Mouse (Mus musculus) ES-Bruce4 (cell line): ENCODE results near the gene Ppme1. TPM values are rescaled to one million over a fixed set of nuclear protein-coding genes. Genes with fewer than 3 reads are reported as not detected.

Experiments used
- H3K27ac ChIP-seq: 2 replicates; pipeline ENCODE4 v1.5.1; 2012; ENCODE audit warnings: low read length, inconsistent platforms; ENCODE audit not compliant: insufficient read depth
- H3K27me3 ChIP-seq: 2 replicates; pipeline ENCODE4 v1.6.1; 2012; ENCODE audit warnings: mild to moderate bottlenecking, low read length, inconsistent platforms; ENCODE audit not compliant: control insufficient read depth, poor library complexity, insufficient read depth, severe bottlenecking
- H3K36me3 ChIP-seq: 2 replicates; pipeline ENCODE4 v1.6.1; 2012; ENCODE audit warnings: inconsistent platforms, mild to moderate bottlenecking, low read length, moderate library complexity; ENCODE audit not compliant: control insufficient read depth, poor library complexity, insufficient read depth, severe bottlenecking
- H3K4me1 ChIP-seq: one replicate; pipeline ENCODE4 v1.8.1; 2011; ENCODE audit warnings: low read length; ENCODE audit not compliant: control insufficient read depth, insufficient read depth
- H3K4me3 ChIP-seq: 2 replicates; pipeline ENCODE4 v1.5.1; 2011; ENCODE audit warnings: low read depth, mild to moderate bottlenecking, low read length
- H3K9ac ChIP-seq: 2 replicates; pipeline ENCODE4 v1.6.1; 2012; ENCODE audit warnings: low read depth, mild to moderate bottlenecking, inconsistent platforms; ENCODE audit not compliant: poor library complexity, severe bottlenecking
- H3K9me3 ChIP-seq: replicated peaks from 2 replicates; pipeline ENCODE4 v1.6.1; 2012; ENCODE audit warnings: mild to moderate bottlenecking, low read length, inconsistent platforms; ENCODE audit not compliant: control insufficient read depth, poor library complexity, insufficient read depth, severe bottlenecking
- CTCF ChIP-seq: IDR thresholded peaks from one replicate; pipeline ENCODE4 v1.8.1; 2011; ENCODE audit warnings: low read depth, low read length
- EP300 ChIP-seq: IDR thresholded peaks from 2 replicates; pipeline ENCODE4 v1.6.1; 2011; ENCODE audit warnings: low read depth, low read length; ENCODE audit not compliant: insufficient read depth
- POLR2A ChIP-seq: IDR thresholded peaks from one replicate; pipeline ENCODE4 v1.8.1; 2011; ENCODE audit warnings: low read length; ENCODE audit not compliant: insufficient read depth
- polyA plus RNA-seq: library from polyadenylated mRNA; stranded (reverse); fragments of >200 nt; gene quantifications from 2 replicates; pipeline ENCODE4 v1.2.4, GENCODE M21; 2011; ENCODE audit warnings: low read depth; ENCODE audit not compliant: missing spikeins, insufficient read depth, insufficient read length

The Ppme1 gene
- polyA plus RNA-seq, 1 experiment: 46.7 TPM

DNA sequence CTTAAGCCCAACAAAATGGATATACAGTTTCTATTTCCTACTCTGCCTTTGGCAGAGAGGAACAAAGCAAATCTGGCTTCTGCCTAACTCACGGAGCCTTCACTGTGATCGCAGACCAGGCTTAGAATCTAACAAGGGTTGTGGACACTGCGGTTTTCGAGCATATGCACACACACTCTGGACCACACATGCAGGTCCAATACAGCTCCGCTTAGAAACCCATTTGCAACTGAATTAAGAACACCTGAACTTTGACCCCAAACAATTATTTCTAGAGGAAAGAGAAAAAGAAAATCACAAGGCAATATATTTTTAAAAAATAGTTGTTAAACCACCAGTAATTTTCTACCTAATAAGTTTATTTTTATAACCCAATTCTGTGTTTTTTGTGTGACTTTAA lies 15.8 kb downstream of the Ppme1 start:
- Histone ChIP-seq H3K27ac (no peak overlapping the region), H3K9ac (no peak overlapping the region)
- TF ChIP-seq EP300 (no peak), CTCF (no peak), POLR2A (no peak)

DNA sequence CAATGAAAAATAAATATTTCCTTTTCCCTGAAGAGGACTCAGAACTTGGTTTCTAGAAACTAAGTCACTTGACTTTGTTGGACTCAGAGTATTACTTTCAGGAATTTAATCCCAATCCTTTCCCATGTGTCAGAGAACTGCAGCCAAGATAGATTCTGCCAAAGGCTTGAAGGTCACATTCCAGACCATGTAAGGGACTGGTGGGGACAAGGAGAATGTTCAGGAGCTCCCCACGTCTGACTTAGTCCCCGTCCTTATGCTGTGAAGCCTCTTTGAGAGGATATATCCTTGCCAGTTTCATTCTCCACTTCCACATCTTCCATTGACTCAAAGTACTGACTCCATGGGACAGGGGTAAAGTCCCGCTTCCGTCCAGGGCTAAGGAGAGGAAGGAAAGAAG lies 17.1 kb downstream of the Ppme1 start:
- no peak overlapping the region for H3K9ac ChIP-seq
- no peak overlapping the region for H3K27ac ChIP-seq
- H3K27me3 ChIP-seq: no peaks in the 10 kb centered on the region
- no peak overlapping the region for H3K4me3 ChIP-seq
- H3K4me1 ChIP-seq: no peaks in the 10 kb centered on the region
- no peaks in the 10 kb centered on the region for H3K9me3 ChIP-seq
- no peak for TF ChIP-seq EP300
- H3K36me3 ChIP-seq: no peaks in the 10 kb centered on the region

More for the DNA sequence above, 15.8 kb downstream of the Ppme1 start:
- Histone ChIP-seq H3K36me3 (no peaks in the 10 kb centered on the region), H3K9me3 (no peaks in the 10 kb centered on the region), H3K27me3 (no peaks in the 10 kb centered on the region), H3K4me1 (no peaks in the 10 kb centered on the region), H3K4me3 (no peak overlapping the region)

DNA sequence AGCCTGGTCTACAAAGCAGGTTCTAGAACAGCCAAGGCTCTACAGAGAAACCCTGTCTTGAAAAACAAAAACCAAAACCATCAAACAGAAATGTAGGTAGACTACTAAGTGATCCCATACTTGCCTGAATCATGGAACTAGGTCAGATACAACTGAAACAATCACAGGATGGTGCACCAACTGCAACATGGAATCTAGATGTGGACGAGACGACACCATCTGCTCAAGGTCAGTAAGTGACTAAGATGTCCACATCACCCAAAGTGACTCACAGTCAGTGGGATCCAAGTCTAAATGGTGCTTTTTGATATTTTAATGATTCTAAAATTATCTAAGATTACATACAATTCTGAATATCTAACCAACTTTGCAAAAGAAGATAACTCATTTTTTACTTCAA lies 36.2 kb downstream of the Ppme1 start:
- no peaks in the 10 kb centered on the region for H3K4me1 ChIP-seq
- H3K27me3 ChIP-seq: no peaks in the 10 kb centered on the region
- H3K9me3 ChIP-seq: no peaks in the 10 kb centered on the region
- no peak overlapping the region for H3K9ac ChIP-seq
- TF ChIP-seq EP300 (no peak), POLR2A (no peak), CTCF (no peak)
- H3K36me3 ChIP-seq: peaks cover 10% of the 10 kb centered on the region
- H3K27ac ChIP-seq: no peak overlapping the region
- H3K4me3 ChIP-seq: no peak overlapping the region

DNA sequence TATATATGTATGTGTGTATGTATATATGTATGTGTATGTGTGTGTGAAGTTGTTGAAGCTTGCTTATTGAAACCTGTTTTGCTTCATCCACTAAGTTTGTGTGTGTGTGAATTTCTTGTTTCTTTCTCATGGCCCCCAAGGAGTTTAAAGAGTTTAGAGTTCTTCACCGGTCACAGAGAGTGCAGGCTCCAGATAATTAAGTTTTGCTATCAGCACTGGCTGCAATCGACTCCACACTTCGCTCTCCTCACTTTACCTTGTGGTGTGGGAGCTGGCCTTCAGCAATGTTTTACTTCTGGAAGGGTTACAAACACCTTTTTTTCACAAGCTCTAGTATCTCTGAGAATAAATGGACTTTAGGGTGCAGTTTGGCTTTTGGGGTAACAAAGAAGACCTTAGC lies 40.8 kb downstream of the Ppme1 start:
- Histone ChIP-seq H3K9me3 (no peaks in the 10 kb centered on the region), H3K36me3 (peaks cover 7% of the 10 kb centered on the region), H3K27ac (no peak overlapping the region), H3K4me3 (no peak overlapping the region), H3K27me3 (no peaks in the 10 kb centered on the region), H3K9ac (no peak overlapping the region), H3K4me1 (no peaks in the 10 kb centered on the region)
- TF ChIP-seq POLR2A: no peak
- no peak for TF ChIP-seq EP300

DNA sequence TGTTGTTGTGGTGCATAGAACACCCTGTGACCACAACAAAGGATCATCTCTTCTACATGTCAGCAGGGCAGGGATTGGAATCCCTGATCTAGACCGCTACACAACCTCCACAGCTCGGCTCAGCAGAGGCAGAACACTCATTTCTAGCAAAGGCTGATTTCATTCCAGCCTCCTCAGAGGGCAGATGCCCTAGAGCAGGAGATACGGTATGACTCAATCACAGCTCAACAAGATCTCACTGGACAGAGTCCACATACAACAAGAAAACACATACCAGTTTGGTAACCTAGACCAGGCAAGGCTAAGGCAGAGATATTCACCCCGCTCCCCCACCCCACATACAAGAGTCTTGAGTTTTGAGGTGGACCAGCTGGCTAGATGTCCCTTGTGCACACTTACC lies 43.5 kb downstream of the Ppme1 start:
- no peak for TF ChIP-seq CTCF
- no peak for TF ChIP-seq POLR2A
- no peak for TF ChIP-seq EP300

DNA sequence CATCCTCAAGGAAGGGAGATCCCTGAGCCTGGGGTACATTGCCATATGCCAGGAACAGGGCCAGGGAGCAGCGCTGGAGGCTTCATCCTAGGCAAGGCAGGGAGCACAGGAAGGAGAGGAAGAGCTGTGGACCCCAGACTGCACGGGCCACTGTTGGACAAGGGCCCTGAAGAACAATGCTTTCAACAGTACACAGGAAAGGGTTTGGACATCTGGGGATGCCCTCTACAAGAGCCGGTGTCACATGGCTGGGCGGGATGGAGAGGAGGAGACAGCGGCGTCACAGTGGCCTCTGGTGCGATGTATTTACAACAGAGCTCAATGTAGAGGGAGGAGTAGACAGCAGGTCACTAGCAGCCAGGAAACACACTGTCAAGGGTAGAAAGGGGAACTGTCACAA lies 44.6 kb downstream of the Ppme1 start:
- Histone ChIP-seq H3K27me3 (no peaks in the 10 kb centered on the region), H3K9me3 (no peaks in the 10 kb centered on the region), H3K9ac (no peak overlapping the region), H3K4me3 (no peak overlapping the region), H3K27ac (no peak overlapping the region), H3K36me3 (no peaks in the 10 kb centered on the region; the same call in 1 of the 2 replicates), H3K4me1 (no peaks in the 10 kb centered on the region)
- no peak for TF ChIP-seq EP300
- TF ChIP-seq POLR2A: no peak
- no peak for TF ChIP-seq CTCF

More for the DNA sequence above, 43.5 kb downstream of the Ppme1 start:
- Histone ChIP-seq H3K4me1 (no peaks in the 10 kb centered on the region), H3K27ac (no peak overlapping the region), H3K9ac (no peak overlapping the region), H3K9me3 (no peaks in the 10 kb centered on the region), H3K27me3 (no peaks in the 10 kb centered on the region), H3K4me3 (no peak overlapping the region), H3K36me3 (no peaks in the 10 kb centered on the region; the same call in 1 of the 2 replicates)

DNA sequence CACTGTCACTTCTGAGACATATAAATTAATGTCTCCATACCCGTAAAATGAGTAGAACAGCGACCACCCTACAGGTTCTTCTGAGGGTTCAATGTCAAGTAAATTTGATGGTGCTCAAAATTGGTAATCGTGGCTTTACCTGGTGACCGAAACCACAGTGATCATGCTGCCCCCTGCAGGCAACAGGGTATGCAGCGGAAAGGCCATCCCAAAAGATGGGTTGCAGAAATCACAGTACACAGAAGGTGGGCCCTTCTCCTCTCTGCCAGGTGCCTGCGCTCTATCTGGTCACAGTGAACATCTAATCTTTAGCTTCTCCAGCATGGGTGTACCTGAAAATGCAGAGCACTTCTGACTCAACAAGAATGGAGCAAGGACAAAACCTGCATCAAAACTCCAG lies 46.6 kb downstream of the Ppme1 start:
- Histone ChIP-seq H3K4me3 (no peak overlapping the region), H3K27ac (no peak overlapping the region), H3K9me3 (no peaks in the 10 kb centered on the region), H3K4me1 (no peaks in the 10 kb centered on the region), H3K36me3 (no peaks in the 10 kb centered on the region), H3K27me3 (no peaks in the 10 kb centered on the region), H3K9ac (no peak overlapping the region)
- TF ChIP-seq EP300 (no peak), CTCF (peak; percentile 87), POLR2A (no peak)
